Mouse (Mus musculus): ENCODE results near the gene Kmt2a. TPM values are rescaled to one million over a fixed set of nuclear protein-coding genes. Genes with fewer than 3 reads are reported as not detected.

The Kmt2a gene
- polyA plus RNA-seq, 1 experiment from 2014 or later, result 9.7 TPM

GRCm38 (mm10) chr9:44819920-44820827, 60.9 kb downstream of the Kmt2a start:
- no peak for ATAC-seq (replicated peaks; ENCODE audit: low FRiP score)
- no peak overlapping the region for H3K27ac ChIP-seq (ENCODE audit: low read depth, low read length)

GRCm38 (mm10) chr9:44817522-44817921, 63.6 kb downstream of the Kmt2a start:
- H3K4me1 ChIP-seq (replicated peaks; ENCODE audit: control insufficient read depth, insufficient read depth, low read length), result no peaks in the 10 kb centered on the region
- 80% methylated on average over 5 of the region's 5 CpGs for WGBS
- no peak overlapping the region for H3K27ac ChIP-seq (ENCODE audit: low read depth, low read length)
- H3K27me3 ChIP-seq (replicated peaks; ENCODE audit: control insufficient read depth, insufficient read depth, low read length), result no peaks in the 10 kb centered on the region
- H3K9me3 ChIP-seq (ENCODE audit: control insufficient read depth, low read length), result no peaks in the 10 kb centered on the region
- no peak overlapping the region for H3K9ac ChIP-seq (ENCODE audit: low read depth, low read length)
- H3K36me3 ChIP-seq (ENCODE audit: control insufficient read depth, insufficient read depth, low read length), result peaks cover 81% of the 10 kb centered on the region
- no peak overlapping the region for H3K4me3 ChIP-seq (ENCODE audit: low read depth, low read length)
- DNase-seq (ENCODE audit: low spot score) (no peak), ATAC-seq (replicated peaks; ENCODE audit: low FRiP score) (no peak)
- no peak overlapping the region for H3K4me2 ChIP-seq

More at GRCm38 (mm10) chr9:44819920-44820827, 60.9 kb downstream of the Kmt2a start:
- Histone ChIP-seq H3K9me3 (ENCODE audit: control insufficient read depth, low read length) (no peaks in the 10 kb centered on the region), H3K9ac (ENCODE audit: low read depth, low read length) (no peak overlapping the region), H3K4me3 (ENCODE audit: low read depth, low read length) (no peak overlapping the region), H3K27me3 (replicated peaks; ENCODE audit: control insufficient read depth, insufficient read depth, low read length) (no peaks in the 10 kb centered on the region), H3K4me1 (replicated peaks; ENCODE audit: control insufficient read depth, insufficient read depth, low read length) (no peaks in the 10 kb centered on the region), H3K36me3 (ENCODE audit: control insufficient read depth, insufficient read depth, low read length) (peaks cover 86% of the 10 kb centered on the region), H3K4me2 (no peak overlapping the region)
- 90% methylated on average over 15 of the region's 15 CpGs for WGBS
- no peak for DNase-seq (ENCODE audit: low spot score)

GRCm38 (mm10) chr9:44814179-44814578, 66.9 kb downstream of the Kmt2a start:
- Histone ChIP-seq H3K27me3 (replicated peaks; ENCODE audit: control insufficient read depth, insufficient read depth, low read length) (no peaks in the 10 kb centered on the region), H3K9me3 (ENCODE audit: control insufficient read depth, low read length) (no peaks in the 10 kb centered on the region), H3K36me3 (ENCODE audit: control insufficient read depth, insufficient read depth, low read length) (peaks cover 66% of the 10 kb centered on the region), H3K9ac (ENCODE audit: low read depth, low read length) (no peak overlapping the region), H3K4me2 (no peak overlapping the region), H3K4me3 (ENCODE audit: low read depth, low read length) (no peak overlapping the region), H3K27ac (ENCODE audit: low read depth, low read length) (no peak overlapping the region), H3K4me1 (replicated peaks; ENCODE audit: control insufficient read depth, insufficient read depth, low read length) (no peaks in the 10 kb centered on the region)
- no peak for ATAC-seq (replicated peaks; ENCODE audit: low FRiP score)
- 88% methylated on average over 8 of the region's 8 CpGs for WGBS
- DNase-seq (ENCODE audit: low spot score), result no peak

GRCm38 (mm10) chr9:44810316-44810715, 70.8 kb downstream of the Kmt2a start:
- Histone ChIP-seq H3K4me1 (replicated peaks; ENCODE audit: control insufficient read depth, insufficient read depth, low read length) (no peaks in the 10 kb centered on the region), H3K27me3 (replicated peaks; ENCODE audit: control insufficient read depth, insufficient read depth, low read length) (no peaks in the 10 kb centered on the region), H3K9ac (ENCODE audit: low read depth, low read length) (no peak overlapping the region), H3K9me3 (ENCODE audit: control insufficient read depth, low read length) (no peaks in the 10 kb centered on the region), H3K36me3 (ENCODE audit: control insufficient read depth, insufficient read depth, low read length) (peaks cover 61% of the 10 kb centered on the region), H3K4me2 (no peak overlapping the region), H3K4me3 (ENCODE audit: low read depth, low read length) (no peak overlapping the region), H3K27ac (ENCODE audit: low read depth, low read length) (no peak overlapping the region)
- no peak for DNase-seq (ENCODE audit: low spot score)
- no peak for ATAC-seq (replicated peaks; ENCODE audit: low FRiP score)
- WGBS, result 88% methylated on average over 10 of the region's 10 CpGs

GRCm38 (mm10) chr9:44807778-44808177, 73.3 kb downstream of the Kmt2a start:
- peaks cover 43% of the 10 kb centered on the region for H3K36me3 ChIP-seq (ENCODE audit: control insufficient read depth, insufficient read depth, low read length)
- ATAC-seq (replicated peaks; ENCODE audit: low FRiP score) (no peak), DNase-seq (ENCODE audit: low spot score) (no peak)
- no peak overlapping the region for H3K27ac ChIP-seq (ENCODE audit: low read depth, low read length)
- no peak overlapping the region for H3K4me3 ChIP-seq (ENCODE audit: low read depth, low read length)
- H3K27me3 ChIP-seq (replicated peaks; ENCODE audit: control insufficient read depth, insufficient read depth, low read length), result no peaks in the 10 kb centered on the region
- WGBS, result 94% methylated on average over 10 of the region's 10 CpGs
- H3K9me3 ChIP-seq (ENCODE audit: control insufficient read depth, low read length), result no peaks in the 10 kb centered on the region
- H3K4me2 ChIP-seq, result no peak overlapping the region
- H3K9ac ChIP-seq (ENCODE audit: low read depth, low read length), result no peak overlapping the region
- no peaks in the 10 kb centered on the region for H3K4me1 ChIP-seq (replicated peaks; ENCODE audit: control insufficient read depth, insufficient read depth, low read length)

GRCm38 (mm10) chr9:44807141-44807540, 74.0 kb downstream of the Kmt2a start:
- Histone ChIP-seq H3K4me2 (no peak overlapping the region), H3K4me1 (replicated peaks; ENCODE audit: control insufficient read depth, insufficient read depth, low read length) (no peaks in the 10 kb centered on the region), H3K27ac (ENCODE audit: low read depth, low read length) (no peak overlapping the region), H3K36me3 (ENCODE audit: control insufficient read depth, insufficient read depth, low read length) (peaks cover 39% of the 10 kb centered on the region), H3K27me3 (replicated peaks; ENCODE audit: control insufficient read depth, insufficient read depth, low read length) (no peaks in the 10 kb centered on the region), H3K9me3 (ENCODE audit: control insufficient read depth, low read length) (no peaks in the 10 kb centered on the region), H3K9ac (ENCODE audit: low read depth, low read length) (no peak overlapping the region), H3K4me3 (ENCODE audit: low read depth, low read length) (no peak overlapping the region)
- no peak for ATAC-seq (replicated peaks; ENCODE audit: low FRiP score)
- no peak for DNase-seq (ENCODE audit: low spot score)
- WGBS, result 79% methylated on average over 5 of the region's 5 CpGs

GRCm38 (mm10) chr9:44805536-44805935, 75.6 kb downstream of the Kmt2a start:
- H3K9ac ChIP-seq (ENCODE audit: low read depth, low read length), result no peak overlapping the region
- H3K36me3 ChIP-seq (ENCODE audit: control insufficient read depth, insufficient read depth, low read length), result peaks cover 33% of the 10 kb centered on the region
- 90% methylated on average over 5 of the region's 5 CpGs for WGBS
- no peak for ATAC-seq (replicated peaks; ENCODE audit: low FRiP score)
- no peak overlapping the region for H3K4me2 ChIP-seq
- H3K27me3 ChIP-seq (replicated peaks; ENCODE audit: control insufficient read depth, insufficient read depth, low read length), result 0 out of 2 replicates have a peak, but pooled peaks cover under 1% of the 10 kb centered on the region
- H3K27ac ChIP-seq (ENCODE audit: low read depth, low read length), result no peak overlapping the region
- H3K4me1 ChIP-seq (replicated peaks; ENCODE audit: control insufficient read depth, insufficient read depth, low read length), result 0 out of 2 replicates have a peak, but pooled peaks cover 4% of the 10 kb centered on the region
- no peak for DNase-seq (ENCODE audit: low spot score)
- no peak overlapping the region for H3K4me3 ChIP-seq (ENCODE audit: low read depth, low read length)
- H3K9me3 ChIP-seq (ENCODE audit: control insufficient read depth, low read length), result no peaks in the 10 kb centered on the region

- ATAC-seq (replicated peaks; ENCODE audit: low FRiP score) (no peak), DNase-seq (ENCODE audit: low spot score) (no peak)
- Histone ChIP-seq H3K4me1 (replicated peaks; ENCODE audit: control insufficient read depth, insufficient read depth, low read length) (peaks cover 10% of the 10 kb centered on the region), H3K9ac (ENCODE audit: low read depth, low read length) (no peak overlapping the region), H3K9me3 (ENCODE audit: control insufficient read depth, low read length) (no peaks in the 10 kb centered on the region), H3K4me2 (no peak overlapping the region), H3K4me3 (ENCODE audit: low read depth, low read length) (no peak overlapping the region), H3K27ac (ENCODE audit: low read depth, low read length) (no peak overlapping the region), H3K36me3 (ENCODE audit: control insufficient read depth, insufficient read depth, low read length) (peaks cover 25% of the 10 kb centered on the region), H3K27me3 (replicated peaks; ENCODE audit: control insufficient read depth, insufficient read depth, low read length) (peaks cover 7% of the 10 kb centered on the region; the same call in 1 of the 2 replicates)
- WGBS, result 92% methylated on average over 10 of the region's 10 CpGs
These were observed 76.4 kb downstream of the Kmt2a start for GRCm38 (mm10) chr9:44804678-44805077.

All from liver, embryonic 11.5 days (tissue).